Mouse (Mus musculus): Measurements from ENCODE around the gene Sart1.

GRCm38 (mm10) chr19:5364124-5364523 lies 24.4 kb downstream of the Sart1 start:
- TF ChIP-seq POLR2A (IDR thresholded peaks at IDR 0.05; ENCODE audit: borderline replicate concordance, insufficient read depth, low read length) (no peak), CTCF (IDR thresholded peaks at IDR 0.05; ENCODE audit: borderline replicate concordance, insufficient read depth, low read depth, low read length) (no peak)

Data from cerebellum, adult 2 months (tissue).